Mouse (Mus musculus) erythroblast, embryonic 14.5 days (primary cell): ENCODE data around the gene Prph.

Source experiments
- GATA1 ChIP-seq: IDR thresholded peaks from 2 replicates; pipeline ENCODE4 v1.6.1; 2012; ENCODE audit warnings: low read length, inconsistent platforms, mixed read lengths
- TAL1 ChIP-seq: IDR thresholded peaks from 3 replicates; pipeline ENCODE4 v1.6.1; 2012; ENCODE audit warnings: low read length, inconsistent platforms, mixed read lengths

GRCm38 (mm10) chr15:99017355-99017761, 37.6 kb upstream of the Prph start:
- TF ChIP-seq GATA1 (no peak), TAL1 (no peak)
